Mouse (Mus musculus): Measurements from ENCODE around the gene Alk. TPM values are rescaled to one million over a fixed set of nuclear protein-coding genes. Genes with fewer than 3 reads are reported as not detected.

The Alk gene
- polyA plus RNA-seq, 1 experiment from 2014 or later: 0.11 TPM

GRCm38 (mm10) chr17:72445204-72446177, 158.9 kb downstream of the Alk start:
- no peak overlapping the region for H3K9ac ChIP-seq (ENCODE audit: low read depth, low read length)
- H3K27ac ChIP-seq: no peak overlapping the region
- DNase-seq (ENCODE audit: low spot score) (no peak), ATAC-seq (replicated peaks; ENCODE audit: low FRiP score, low read depth) (no peak)
- H3K27me3 ChIP-seq (ENCODE audit: insufficient read depth, low read length): no peaks in the 10 kb centered on the region
- H3K4me3 ChIP-seq (replicated peaks; ENCODE audit: low read depth, low read length): no peak overlapping the region
- no peaks in the 10 kb centered on the region for H3K4me1 ChIP-seq (replicated peaks; ENCODE audit: insufficient read depth, low read length)
- H3K36me3 ChIP-seq (ENCODE audit: insufficient read depth, low read length): no peaks in the 10 kb centered on the region
- no peak overlapping the region for H3K4me2 ChIP-seq (ENCODE audit: low read length)
- H3K9me3 ChIP-seq (replicated peaks; ENCODE audit: low read length): no peaks in the 10 kb centered on the region
- no peak for TF ChIP-seq CTCF (IDR thresholded peaks at IDR 0.05; ENCODE audit: low read depth)
- WGBS: 58% methylated on average over 3 of the region's 3 CpGs

DNA sequence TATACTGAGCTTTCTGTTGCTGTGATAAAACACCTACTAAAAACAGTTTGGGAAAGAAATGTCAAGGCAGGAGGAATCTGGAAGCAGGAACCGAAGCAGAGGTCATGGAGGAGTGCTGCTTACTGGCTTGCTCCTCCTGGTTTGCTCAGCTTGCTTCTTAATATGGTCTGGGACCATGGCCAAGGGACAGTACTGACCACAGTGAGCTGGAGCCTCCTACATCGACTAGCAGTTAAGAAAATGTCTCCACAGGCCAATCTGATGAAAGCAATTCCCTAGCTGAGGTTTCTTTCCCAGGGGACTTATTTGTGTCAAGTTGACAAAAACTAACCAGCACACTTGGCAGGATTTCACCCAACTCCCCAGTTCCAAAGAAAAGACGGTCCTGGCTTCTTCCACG, 187.0 kb downstream of the Alk start:
- 52% methylated on average over 4 of the region's 4 CpGs for WGBS
- Histone ChIP-seq H3K9ac (ENCODE audit: low read depth, low read length) (no peak overlapping the region), H3K4me3 (replicated peaks; ENCODE audit: low read depth, low read length) (no peak overlapping the region), H3K27me3 (ENCODE audit: insufficient read depth, low read length) (no peaks in the 10 kb centered on the region), H3K9me3 (replicated peaks; ENCODE audit: low read length) (no peaks in the 10 kb centered on the region), H3K4me1 (replicated peaks; ENCODE audit: insufficient read depth, low read length) (no peaks in the 10 kb centered on the region), H3K4me2 (ENCODE audit: low read length) (no peak overlapping the region), H3K27ac (no peak overlapping the region), H3K36me3 (ENCODE audit: insufficient read depth, low read length) (no peaks in the 10 kb centered on the region)
- ATAC-seq (replicated peaks; ENCODE audit: low FRiP score, low read depth) (no peak), DNase-seq (ENCODE audit: low spot score) (no peak)
- no peak for TF ChIP-seq CTCF (IDR thresholded peaks at IDR 0.05; ENCODE audit: low read depth)

DNA sequence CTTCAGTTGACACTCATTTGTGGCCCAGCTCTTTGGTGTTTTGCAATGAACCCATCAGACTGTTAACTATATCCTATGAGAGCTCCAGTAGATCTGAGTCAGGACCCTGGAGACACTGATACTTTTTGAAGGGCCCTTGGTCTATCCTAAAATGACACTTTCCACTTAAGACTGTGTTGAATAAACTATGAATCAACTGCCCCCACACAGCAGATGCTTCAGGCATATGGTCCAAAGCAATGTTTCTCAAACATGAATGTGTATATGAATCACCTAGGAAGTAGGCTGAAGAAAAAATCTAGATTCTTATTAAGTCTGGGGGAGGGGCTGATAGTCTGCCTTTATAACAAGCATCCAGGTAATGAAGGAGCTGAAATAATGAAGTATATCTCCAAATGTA, 189.8 kb downstream of the Alk start:
- ATAC-seq (replicated peaks; ENCODE audit: low FRiP score, low read depth) (no peak), DNase-seq (ENCODE audit: low spot score) (no peak)
- H3K9ac ChIP-seq (ENCODE audit: low read depth, low read length): no peak overlapping the region
- no peak overlapping the region for H3K4me2 ChIP-seq (ENCODE audit: low read length)
- no peak overlapping the region for H3K4me3 ChIP-seq (replicated peaks; ENCODE audit: low read depth, low read length)
- TF ChIP-seq CTCF (IDR thresholded peaks at IDR 0.05; ENCODE audit: low read depth): no peak
- no peaks in the 10 kb centered on the region for H3K4me1 ChIP-seq (replicated peaks; ENCODE audit: insufficient read depth, low read length)
- H3K9me3 ChIP-seq (replicated peaks; ENCODE audit: low read length): no peaks in the 10 kb centered on the region
- no peaks in the 10 kb centered on the region for H3K36me3 ChIP-seq (ENCODE audit: insufficient read depth, low read length)
- H3K27me3 ChIP-seq (ENCODE audit: insufficient read depth, low read length): no peaks in the 10 kb centered on the region
- no peak overlapping the region for H3K27ac ChIP-seq

DNA sequence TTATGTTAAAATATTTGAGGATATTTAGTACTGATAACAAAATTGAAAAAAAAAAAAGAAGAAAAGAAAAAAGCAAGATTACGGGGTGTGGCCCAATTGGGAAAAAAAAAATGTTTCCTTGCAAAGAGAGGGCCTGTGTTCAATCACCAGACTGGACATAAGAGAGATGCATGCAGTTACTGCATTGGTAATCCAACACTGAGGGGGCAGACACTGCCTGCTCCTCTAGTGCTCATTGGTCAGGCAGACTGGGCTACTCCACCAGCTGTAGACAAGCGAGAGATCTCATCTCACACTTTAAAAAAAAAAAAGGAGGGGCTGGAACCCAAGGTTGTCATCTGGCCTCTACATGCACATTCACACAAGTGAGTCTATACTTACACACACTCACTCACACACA, 199.6 kb downstream of the Alk start:
- ATAC-seq (replicated peaks; ENCODE audit: low FRiP score, low read depth): no peak
- no peaks in the 10 kb centered on the region for H3K4me1 ChIP-seq (replicated peaks; ENCODE audit: insufficient read depth, low read length)
- no peaks in the 10 kb centered on the region for H3K27me3 ChIP-seq (ENCODE audit: insufficient read depth, low read length)
- no peaks in the 10 kb centered on the region for H3K36me3 ChIP-seq (ENCODE audit: insufficient read depth, low read length)
- no peak for TF ChIP-seq CTCF (IDR thresholded peaks at IDR 0.05; ENCODE audit: low read depth)
- no peaks in the 10 kb centered on the region for H3K9me3 ChIP-seq (replicated peaks; ENCODE audit: low read length)
- H3K9ac ChIP-seq (ENCODE audit: low read depth, low read length): no peak overlapping the region
- no peak overlapping the region for H3K4me2 ChIP-seq (ENCODE audit: low read length)
- WGBS: 52% methylated on average over 2 of the region's 2 CpGs
- no peak overlapping the region for H3K27ac ChIP-seq
- DNase-seq (ENCODE audit: low spot score): no peak
- no peak overlapping the region for H3K4me3 ChIP-seq (replicated peaks; ENCODE audit: low read depth, low read length)

- 89% methylated on average over 3 of the region's 3 CpGs for WGBS
- Histone ChIP-seq H3K4me3 (replicated peaks; ENCODE audit: low read depth, low read length) (no peak overlapping the region), H3K36me3 (ENCODE audit: insufficient read depth, low read length) (no peaks in the 10 kb centered on the region), H3K9me3 (replicated peaks; ENCODE audit: low read length) (no peaks in the 10 kb centered on the region), H3K9ac (ENCODE audit: low read depth, low read length) (no peak overlapping the region), H3K27me3 (ENCODE audit: insufficient read depth, low read length) (no peaks in the 10 kb centered on the region), H3K4me2 (ENCODE audit: low read length) (no peak overlapping the region), H3K27ac (no peak overlapping the region), H3K4me1 (replicated peaks; ENCODE audit: insufficient read depth, low read length) (no peaks in the 10 kb centered on the region)
- TF ChIP-seq CTCF (IDR thresholded peaks at IDR 0.05; ENCODE audit: low read depth): no peak
- DNase-seq (ENCODE audit: low spot score): no peak
- no peak for ATAC-seq (replicated peaks; ENCODE audit: low FRiP score, low read depth)
Measured at GRCm38 (mm10) chr17:72401861-72402260, 202.6 kb downstream of the Alk start.

DNA sequence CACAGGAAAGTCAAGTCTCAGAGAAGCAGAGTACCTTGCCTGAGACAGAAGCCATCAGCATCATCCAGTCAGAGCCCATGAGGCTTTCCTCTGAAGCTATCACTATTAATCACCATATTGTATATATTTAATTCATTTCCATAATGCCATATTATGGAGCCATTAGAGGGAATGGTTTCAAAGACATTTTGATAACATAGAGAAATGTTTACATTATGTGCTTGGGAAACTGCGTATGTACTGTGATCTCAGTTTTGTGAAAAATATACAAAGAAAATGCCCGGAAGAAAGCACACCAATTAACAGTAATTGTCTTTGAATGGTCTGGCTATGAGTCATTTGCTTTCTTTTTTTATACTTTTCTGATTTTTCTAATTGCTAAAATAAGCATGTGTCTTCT, 203.1 kb downstream of the Alk start:
- no peaks in the 10 kb centered on the region for H3K4me1 ChIP-seq (replicated peaks; ENCODE audit: insufficient read depth, low read length)
- H3K27me3 ChIP-seq (ENCODE audit: insufficient read depth, low read length): no peaks in the 10 kb centered on the region
- no peak overlapping the region for H3K27ac ChIP-seq
- WGBS: 90% methylated on average over 2 of the region's 2 CpGs
- H3K9ac ChIP-seq (ENCODE audit: low read depth, low read length): no peak overlapping the region
- TF ChIP-seq CTCF (IDR thresholded peaks at IDR 0.05; ENCODE audit: low read depth): no peak
- DNase-seq (ENCODE audit: low spot score): no peak
- no peak overlapping the region for H3K4me2 ChIP-seq (ENCODE audit: low read length)
- no peak overlapping the region for H3K4me3 ChIP-seq (replicated peaks; ENCODE audit: low read depth, low read length)
- no peaks in the 10 kb centered on the region for H3K9me3 ChIP-seq (replicated peaks; ENCODE audit: low read length)
- H3K36me3 ChIP-seq (ENCODE audit: insufficient read depth, low read length): no peaks in the 10 kb centered on the region
- no peak for ATAC-seq (replicated peaks; ENCODE audit: low FRiP score, low read depth)

Measured in kidney, postnatal 0 days (tissue).